Mouse (Mus musculus): ENCODE results near the gene Lix1l. TPM values are rescaled to one million over a fixed set of nuclear protein-coding genes. Genes with fewer than 3 reads are reported as not detected.
A peak's percentile ranks its signal among the peaks of the same experiment; 100 is the strongest.
"Not testable (repeated sequence)": the region's sequence is repeated elsewhere in the genome, so short reads cannot be mapped to it uniquely, and the experiment has no call there.

Gene Lix1l
- polyA plus RNA-seq, 1 experiment = 34.4 TPM

DNA sequence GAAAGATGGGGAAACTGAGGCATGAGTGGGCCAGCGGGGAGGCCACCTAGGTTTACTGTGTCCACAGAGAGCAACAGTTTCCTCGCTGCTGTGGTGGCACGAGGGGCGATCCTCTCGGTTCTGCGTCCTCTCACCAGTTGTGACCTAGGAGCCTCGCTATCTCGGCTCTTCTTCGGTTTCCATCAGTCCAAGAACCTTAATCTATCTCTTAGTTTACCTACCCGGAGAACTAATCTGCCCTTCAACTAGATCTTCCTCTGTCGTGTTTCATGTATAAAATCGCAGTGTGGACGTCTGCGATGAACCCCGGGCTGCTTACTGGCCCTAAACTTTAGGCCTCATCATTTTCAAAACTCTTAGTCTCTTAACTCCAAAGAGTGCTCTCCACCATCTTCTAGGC, 35.0 kb downstream of the Lix1l start:
- Histone ChIP-seq H3K4me1 (ENCODE audit: control insufficient read depth, insufficient read depth, low read length) (peaks cover 8% of the 10 kb centered on the region), H3K4me3 (replicated peaks; ENCODE audit: extremely low read depth, low read depth, low read length) (peak overlapping the region; percentile 96)
- no peak for TF ChIP-seq CTCF (IDR thresholded peaks at IDR 0.05; ENCODE audit: insufficient read depth, low read length)
- WGBS = 5% methylated on average over 15 of the region's 15 CpGs
- no peak for DNase-seq

DNA sequence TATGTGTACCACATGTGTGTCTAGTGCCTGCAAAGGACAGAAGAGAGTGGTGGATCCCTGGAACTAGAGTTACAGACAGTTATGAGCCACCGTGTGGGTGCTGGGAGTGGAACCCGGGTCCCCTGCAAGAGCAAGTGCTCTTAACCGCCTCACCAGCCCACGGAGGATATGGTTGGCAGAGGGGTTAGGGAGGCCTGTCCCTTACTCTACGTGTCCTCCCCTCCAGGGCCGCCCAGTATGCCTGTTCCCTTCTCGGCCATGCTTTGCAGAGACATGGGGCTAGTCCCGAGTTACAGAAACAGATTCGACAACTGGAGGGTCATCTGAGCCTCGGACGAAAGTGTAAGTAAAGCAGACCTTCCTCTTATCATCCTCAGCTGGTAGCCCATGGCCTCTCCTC, 35.5 kb downstream of the Lix1l start:
- TF ChIP-seq POLR2A (IDR thresholded peaks at IDR 0.05; ENCODE audit: borderline replicate concordance, extremely low read depth, low read depth, low read length) = no peak
- TF ChIP-seq CTCF (IDR thresholded peaks at IDR 0.05; ENCODE audit: insufficient read depth, low read length) = no peak
- DNase-seq = no peak
- H3K4me1 ChIP-seq (ENCODE audit: control insufficient read depth, insufficient read depth, low read length) = peaks cover 8% of the 10 kb centered on the region
- H3K4me3 ChIP-seq (replicated peaks; ENCODE audit: extremely low read depth, low read depth, low read length) = no peak overlapping the region
- 61% methylated on average over 11 of the region's 11 CpGs for WGBS

DNA sequence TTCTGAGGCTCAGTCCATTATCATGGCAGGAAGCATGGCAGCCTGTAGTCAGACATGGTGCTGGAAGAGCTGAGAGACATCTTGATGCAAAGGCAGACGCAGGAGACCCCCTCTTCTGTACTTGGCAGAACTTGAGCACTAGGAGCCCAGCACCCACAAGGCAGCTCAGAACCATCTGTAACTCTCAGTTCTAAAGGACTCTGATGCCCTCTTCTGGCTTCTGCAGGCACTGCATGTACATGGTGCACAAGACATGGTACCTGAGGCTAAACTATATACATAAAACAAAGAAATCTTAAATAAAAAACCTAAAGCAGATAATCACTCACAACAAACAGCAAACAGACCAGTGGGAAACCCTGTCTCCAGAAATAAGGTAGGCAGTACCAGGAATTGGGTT, 38.3 kb downstream of the Lix1l start:
- TF ChIP-seq POLR2A (IDR thresholded peaks at IDR 0.05; ENCODE audit: borderline replicate concordance, extremely low read depth, low read depth, low read length) = no peak
- peak; percentile 63 for TF ChIP-seq CTCF (IDR thresholded peaks at IDR 0.05; ENCODE audit: insufficient read depth, low read length)
- WGBS = 80% methylated on average over 1 of the region's 1 CpGs
- peak; percentile 70 for DNase-seq
- no peak overlapping the region for H3K4me3 ChIP-seq (replicated peaks; ENCODE audit: extremely low read depth, low read depth, low read length)
- H3K4me1 ChIP-seq (ENCODE audit: control insufficient read depth, insufficient read depth, low read length) = peaks cover 8% of the 10 kb centered on the region

DNA sequence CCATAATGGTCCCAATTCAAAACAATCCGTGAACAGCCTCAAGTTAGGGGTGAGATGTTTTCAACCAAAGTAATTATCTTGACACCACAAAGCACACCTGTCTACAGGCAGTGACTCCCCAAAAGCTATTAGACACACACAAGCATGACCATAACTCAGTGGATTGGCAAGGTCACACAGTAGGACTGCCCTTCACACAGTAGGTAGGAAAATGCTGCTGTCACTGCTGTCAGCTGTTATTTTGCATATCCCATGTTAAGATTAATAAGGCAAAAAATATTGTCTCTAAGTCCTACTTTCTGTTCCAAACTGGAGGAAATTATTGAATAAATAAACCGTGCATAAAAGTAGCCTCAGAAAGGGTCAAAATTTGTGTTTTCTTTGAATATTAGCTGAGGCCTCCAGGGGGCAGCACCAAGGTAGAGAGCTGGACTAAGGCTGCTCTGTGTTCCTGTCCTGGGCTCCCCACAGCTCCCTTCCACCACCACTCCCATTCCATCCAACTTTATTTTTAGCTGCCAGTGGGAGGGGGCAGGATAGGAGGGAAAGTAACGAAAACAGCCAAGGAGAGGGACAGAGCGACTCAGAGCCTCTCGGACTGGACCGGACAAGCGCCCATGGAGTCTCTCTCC, 44.2 kb downstream of the Lix1l start, which contains the start of gene Itga10:
Itga10 (plus strand) TSS at position 567 of the 632 bp plus-strand sequence.
- no peak within 1 kb of the TSS for H3K4me3 ChIP-seq (replicated peaks; ENCODE audit: extremely low read depth, low read depth, low read length)
- no peak for DNase-seq
- TF ChIP-seq POLR2A (IDR thresholded peaks at IDR 0.05; ENCODE audit: borderline replicate concordance, extremely low read depth, low read depth, low read length) = no peak
- TF ChIP-seq CTCF (IDR thresholded peaks at IDR 0.05; ENCODE audit: insufficient read depth, low read length) = peak; percentile 48
- no peaks in the 10 kb centered on the region for H3K4me1 ChIP-seq (ENCODE audit: control insufficient read depth, insufficient read depth, low read length)
- 65% methylated on average over 7 of the region's 7 CpGs for WGBS

DNA sequence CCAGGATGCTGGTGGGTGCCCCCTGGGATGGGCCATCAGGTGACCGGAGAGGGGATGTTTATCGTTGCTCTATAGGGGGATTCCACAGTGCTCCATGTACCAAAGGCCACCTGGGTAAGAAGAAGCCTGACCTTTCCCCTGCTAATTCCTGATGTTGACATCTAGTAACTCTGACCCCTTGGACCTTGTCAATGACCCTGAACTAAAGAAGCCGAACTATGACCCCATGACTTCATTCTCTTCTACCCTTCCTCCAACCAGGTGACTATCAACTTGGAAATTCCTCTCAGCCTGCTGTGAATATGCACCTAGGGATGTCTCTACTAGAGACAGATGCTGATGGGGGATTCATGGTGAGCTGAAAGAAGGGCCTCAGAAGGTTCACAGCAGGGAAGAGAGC, 46.4 kb downstream of the Lix1l start:
- no peaks in the 10 kb centered on the region for H3K4me1 ChIP-seq (ENCODE audit: control insufficient read depth, insufficient read depth, low read length)
- TF ChIP-seq POLR2A (IDR thresholded peaks at IDR 0.05; ENCODE audit: borderline replicate concordance, extremely low read depth, low read depth, low read length) (no peak), CTCF (IDR thresholded peaks at IDR 0.05; ENCODE audit: insufficient read depth, low read length) (no peak)
- no peak overlapping the region for H3K4me3 ChIP-seq (replicated peaks; ENCODE audit: extremely low read depth, low read depth, low read length)
- WGBS = 78% methylated on average over 3 of the region's 3 CpGs
- DNase-seq = no peak

DNA sequence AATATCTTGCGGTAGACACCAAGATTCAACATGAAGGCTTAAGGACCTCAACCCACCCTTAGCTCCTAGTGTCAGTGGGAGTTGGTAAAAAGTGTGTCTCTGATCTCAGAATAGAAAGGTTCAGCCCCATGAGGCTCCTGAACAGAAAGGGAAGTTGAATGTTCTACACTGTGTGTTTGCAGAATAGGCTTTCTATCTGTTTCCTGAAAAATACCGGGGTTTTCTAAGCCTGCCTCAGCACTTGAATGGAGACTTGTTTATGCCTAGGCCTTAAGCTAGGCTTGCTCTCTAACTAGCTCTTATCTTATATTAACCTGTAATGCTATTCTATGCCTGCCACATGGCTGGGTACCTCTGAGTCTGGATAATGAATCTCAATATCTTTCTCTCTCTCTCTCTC, 60.0 kb downstream of the Lix1l start:
- Histone ChIP-seq H3K4me3 (replicated peaks; ENCODE audit: extremely low read depth, low read depth, low read length) (no peak overlapping the region), H3K4me1 (ENCODE audit: control insufficient read depth, insufficient read depth, low read length) (no peaks in the 10 kb centered on the region)
- no peak for TF ChIP-seq POLR2A (IDR thresholded peaks at IDR 0.05; ENCODE audit: borderline replicate concordance, extremely low read depth, low read depth, low read length)
- no peak for TF ChIP-seq CTCF (IDR thresholded peaks at IDR 0.05; ENCODE audit: insufficient read depth, low read length)
- DNase-seq = no peak
- 66% methylated on average over 2 of the region's 2 CpGs for WGBS

DNA sequence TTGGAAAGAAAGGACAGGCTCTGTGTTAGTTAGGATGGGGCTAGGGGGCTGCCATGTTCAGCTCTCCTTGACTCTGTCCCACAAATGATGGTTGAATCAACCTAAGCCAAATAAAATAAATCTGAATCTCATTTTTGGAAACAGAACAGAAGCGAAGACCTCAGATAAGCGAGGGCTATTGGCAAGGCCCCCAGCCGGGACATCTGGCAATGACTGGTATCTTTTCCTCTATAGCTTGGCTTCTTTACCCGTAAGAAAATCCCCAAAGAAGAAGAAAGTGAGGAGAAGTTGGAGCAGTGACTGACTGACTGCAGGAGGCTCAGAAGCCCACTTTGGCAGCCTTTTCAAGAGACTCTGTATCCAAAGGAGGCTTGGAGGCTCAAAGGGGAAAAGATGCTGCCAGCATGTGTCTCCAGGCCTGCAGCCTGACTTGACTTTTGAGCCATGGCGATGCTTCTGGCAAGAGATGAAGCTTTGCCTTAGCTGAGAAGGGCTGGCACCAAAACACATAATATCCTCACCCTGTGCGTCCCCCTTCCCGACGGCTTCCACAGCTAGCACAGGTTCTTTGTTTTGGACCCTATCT, 61.9 kb downstream of the Lix1l start:
- Histone ChIP-seq H3K4me3 (replicated peaks; ENCODE audit: extremely low read depth, low read depth, low read length) (no peak overlapping the region), H3K4me1 (ENCODE audit: control insufficient read depth, insufficient read depth, low read length) (no peaks in the 10 kb centered on the region)
- 56% methylated on average over 8 of the region's 8 CpGs for WGBS
- TF ChIP-seq CTCF (IDR thresholded peaks at IDR 0.05; ENCODE audit: insufficient read depth, low read length) (no peak), POLR2A (IDR thresholded peaks at IDR 0.05; ENCODE audit: borderline replicate concordance, extremely low read depth, low read depth, low read length) (no peak)
- DNase-seq = no peak

DNA sequence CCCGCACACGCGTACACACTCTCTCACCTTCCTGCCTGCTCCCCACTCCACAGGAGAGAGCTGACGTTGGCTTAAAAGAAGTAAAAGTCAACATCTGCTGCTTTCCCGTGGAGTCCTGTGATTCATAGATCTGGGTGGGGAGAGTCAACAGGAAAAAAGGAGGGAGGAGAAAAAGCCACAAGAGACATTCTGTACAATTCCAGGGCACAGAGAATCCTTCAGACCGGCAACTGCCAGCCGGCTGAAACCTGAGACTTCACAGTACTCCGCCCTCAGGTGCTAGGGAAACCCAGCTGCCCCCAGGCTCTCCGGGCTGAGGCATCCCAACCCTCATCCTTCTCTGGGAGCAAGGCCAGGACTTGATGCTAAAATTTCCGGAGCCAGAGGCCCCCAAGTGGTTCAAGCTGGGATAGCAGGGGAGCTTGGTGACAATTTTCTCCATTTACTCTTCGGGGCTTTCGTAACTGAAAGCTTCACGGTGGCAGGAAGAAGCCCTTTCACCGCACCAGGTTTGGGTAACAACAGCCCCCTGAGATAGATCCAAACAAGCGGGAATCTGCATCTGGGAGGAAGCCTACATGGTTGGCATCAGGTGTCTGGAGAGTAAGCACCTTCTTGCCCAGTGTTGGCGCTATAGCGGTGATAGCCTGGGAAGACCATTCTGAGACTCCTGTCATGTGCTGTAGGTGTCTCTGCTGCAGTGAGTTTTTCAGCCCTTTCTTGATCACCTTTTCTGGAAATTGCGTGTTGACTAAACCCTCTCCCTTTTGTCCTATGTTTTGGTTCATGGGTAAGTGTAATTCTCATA, 62.7 kb downstream of the Lix1l start:
- WGBS = 6% methylated on average over 15 of the region's 18 CpGs
- TF ChIP-seq POLR2A (IDR thresholded peaks at IDR 0.05; ENCODE audit: borderline replicate concordance, extremely low read depth, low read depth, low read length) (no peak), CTCF (IDR thresholded peaks at IDR 0.05; ENCODE audit: insufficient read depth, low read length) (peak; percentile 72)
- DNase-seq = peak; percentile 81
- Histone ChIP-seq H3K4me3 (replicated peaks; ENCODE audit: extremely low read depth, low read depth, low read length) (peak overlapping the region; percentile 21), H3K4me1 (ENCODE audit: control insufficient read depth, insufficient read depth, low read length) (no peaks in the 10 kb centered on the region)

DNA sequence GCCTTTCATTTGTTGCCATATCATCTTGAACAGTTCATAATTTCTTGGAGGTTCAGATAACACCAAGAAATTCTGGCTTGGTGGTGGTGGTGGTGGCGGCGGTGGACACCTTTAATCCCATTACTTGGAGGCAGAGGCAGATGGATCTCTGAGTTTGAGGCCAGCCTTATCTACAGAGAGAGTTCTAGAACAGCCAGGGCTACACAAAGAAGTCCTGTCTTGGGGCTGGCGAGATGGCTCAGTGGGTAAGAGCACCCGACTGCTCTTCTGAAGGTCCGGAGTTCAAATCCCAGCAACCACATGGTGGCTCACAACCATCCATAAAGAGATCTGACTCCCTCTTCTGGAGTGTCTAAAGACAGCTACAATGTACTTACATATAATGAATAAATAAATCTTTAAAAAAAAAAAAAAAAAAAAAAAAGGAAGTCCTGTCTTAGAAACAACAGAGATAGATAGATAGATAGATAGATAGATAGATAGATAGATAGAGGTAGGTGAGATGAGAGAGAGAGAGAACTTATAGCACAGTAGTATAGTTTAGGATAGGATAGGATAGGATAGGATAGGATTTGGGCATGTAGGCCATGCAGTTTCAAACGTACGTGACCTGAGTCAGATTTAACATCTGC, 64.9 kb downstream of the Lix1l start:
- not testable (repeated sequence) for H3K4me3 ChIP-seq (replicated peaks; ENCODE audit: extremely low read depth, low read depth, low read length); DNase-seq; H3K4me1 ChIP-seq (ENCODE audit: control insufficient read depth, insufficient read depth, low read length)
- WGBS = 89% methylated on average over 7 of the region's 7 CpGs

Data from lung, adult 2 months (tissue).